Mouse (Mus musculus): Measurements from ENCODE around the gene Ogdh.

- no peak for TF ChIP-seq GATA1 (IDR thresholded peaks at IDR 0.05; ENCODE audit: low read length)
- no peak for TF ChIP-seq TAL1 (IDR thresholded peaks at IDR 0.05; ENCODE audit: low read length)
Measured at GRCm38 (mm10) chr11:6292988-6293349, 1.5 kb downstream of the Ogdh start.
